Mouse (Mus musculus): ENCODE results near the gene Hoxa5. TPM values are rescaled to one million over a fixed set of nuclear protein-coding genes. Genes with fewer than 3 reads are reported as not detected.

Gene Hoxa5
- polyA plus RNA-seq, 1 experiment from 2014 or later, result 8.0 TPM

- ATAC-seq (replicated peaks; ENCODE audit: low FRiP score) (no peak), DNase-seq (ENCODE audit: low spot score) (no peak)
- 3% methylated on average over 4 of the region's 4 CpGs for WGBS
- Histone ChIP-seq H3K4me3 (ENCODE audit: low read depth, low read length) (no peak overlapping the region), H3K36me3 (ENCODE audit: control insufficient read depth, insufficient read depth, low read length) (no peaks in the 10 kb centered on the region), H3K4me1 (replicated peaks; ENCODE audit: control insufficient read depth, insufficient read depth, low read length) (no peaks in the 10 kb centered on the region), H3K9ac (ENCODE audit: low read depth, low read length) (no peak overlapping the region), H3K4me2 (no peak overlapping the region), H3K27ac (ENCODE audit: low read depth, low read length) (no peak overlapping the region), H3K27me3 (replicated peaks; ENCODE audit: control insufficient read depth, insufficient read depth, low read length) (peaks cover 98% of the 10 kb centered on the region), H3K9me3 (ENCODE audit: control insufficient read depth, low read length) (no peaks in the 10 kb centered on the region)
Observed at GRCm38 (mm10) chr6:52242801-52243332, 38.5 kb upstream of the Hoxa5 start.

GRCm38 (mm10) chr6:52241001-52241621 is 36.7 kb upstream of the Hoxa5 start:
- WGBS, result 3% methylated on average over 9 of the region's 9 CpGs
- Histone ChIP-seq H3K36me3 (ENCODE audit: control insufficient read depth, insufficient read depth, low read length) (no peaks in the 10 kb centered on the region), H3K4me2 (no peak overlapping the region), H3K9ac (ENCODE audit: low read depth, low read length) (no peak overlapping the region), H3K27me3 (replicated peaks; ENCODE audit: control insufficient read depth, insufficient read depth, low read length) (peaks cover 98% of the 10 kb centered on the region), H3K4me3 (ENCODE audit: low read depth, low read length) (no peak overlapping the region), H3K9me3 (ENCODE audit: control insufficient read depth, low read length) (no peaks in the 10 kb centered on the region), H3K4me1 (replicated peaks; ENCODE audit: control insufficient read depth, insufficient read depth, low read length) (no peaks in the 10 kb centered on the region), H3K27ac (ENCODE audit: low read depth, low read length) (no peak overlapping the region)
- DNase-seq (ENCODE audit: low spot score) (no peak), ATAC-seq (replicated peaks; ENCODE audit: low FRiP score) (no peak)

DNA sequence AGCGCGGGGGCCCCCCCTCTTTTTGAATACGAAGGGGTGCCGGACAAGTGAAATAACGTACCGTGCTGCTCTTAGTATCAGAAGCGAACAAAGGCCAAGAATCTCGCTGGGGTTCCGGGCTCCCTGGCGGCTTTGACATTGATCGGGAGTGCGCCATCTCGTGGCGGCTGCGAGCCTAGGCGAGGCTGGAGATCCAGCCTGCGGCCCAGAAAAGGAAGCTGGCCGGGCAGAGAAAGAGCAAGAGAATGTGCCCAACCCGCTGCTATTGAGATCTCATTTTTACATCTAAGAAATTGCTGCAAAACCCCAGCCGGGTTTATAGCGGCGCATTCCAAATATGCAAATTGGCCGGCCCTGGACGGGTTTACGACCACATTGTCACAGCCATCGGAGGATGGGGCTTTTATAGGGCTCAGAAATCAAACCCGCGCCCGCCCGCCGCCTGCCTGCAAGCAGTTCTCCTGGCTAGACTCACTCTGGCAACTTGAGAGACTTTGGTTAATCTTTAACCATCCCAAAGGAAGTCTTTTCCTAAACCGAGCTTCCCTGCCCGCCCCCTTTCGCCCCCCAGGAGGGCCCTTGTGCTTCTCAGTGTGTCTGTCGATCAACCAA is 36.1 kb upstream of the Hoxa5 start, which contains the start of gene Hoxa10:
TSS of gene Hoxa10 (minus strand) at position 466 of the 612 bp plus-strand sequence.
- Histone ChIP-seq H3K4me2 (no peak within 1 kb of the TSS), H3K9ac (ENCODE audit: low read depth, low read length) (no peak within 1 kb of the TSS), H3K9me3 (ENCODE audit: control insufficient read depth, low read length) (no peaks in the 10 kb centered on the region), H3K4me1 (replicated peaks; ENCODE audit: control insufficient read depth, insufficient read depth, low read length) (no peaks in the 10 kb centered on the region), H3K27me3 (replicated peaks; ENCODE audit: control insufficient read depth, insufficient read depth, low read length) (peaks cover 98% of the 10 kb centered on the region), H3K4me3 (ENCODE audit: low read depth, low read length) (no peak within 1 kb of the TSS), H3K27ac (ENCODE audit: low read depth, low read length) (no peak within 1 kb of the TSS), H3K36me3 (ENCODE audit: control insufficient read depth, insufficient read depth, low read length) (no peaks in the 10 kb centered on the region)
- DNase-seq (ENCODE audit: low spot score) (no peak), ATAC-seq (replicated peaks; ENCODE audit: low FRiP score) (no peak)
- 2% methylated on average over 35 of the region's 35 CpGs for WGBS

- no peak overlapping the region for H3K27ac ChIP-seq (ENCODE audit: low read depth, low read length)
- H3K9me3 ChIP-seq (ENCODE audit: control insufficient read depth, low read length), result no peaks in the 10 kb centered on the region
- H3K4me2 ChIP-seq, result no peak overlapping the region
- no peak for DNase-seq (ENCODE audit: low spot score)
- no peak overlapping the region for H3K9ac ChIP-seq (ENCODE audit: low read depth, low read length)
- H3K4me1 ChIP-seq (replicated peaks; ENCODE audit: control insufficient read depth, insufficient read depth, low read length), result no peaks in the 10 kb centered on the region
- H3K36me3 ChIP-seq (ENCODE audit: control insufficient read depth, insufficient read depth, low read length), result no peaks in the 10 kb centered on the region
- 2% methylated on average over 30 of the region's 30 CpGs for WGBS
- H3K4me3 ChIP-seq (ENCODE audit: low read depth, low read length), result no peak overlapping the region
- no peak for ATAC-seq (replicated peaks; ENCODE audit: low FRiP score)
- peaks cover 98% of the 10 kb centered on the region for H3K27me3 ChIP-seq (replicated peaks; ENCODE audit: control insufficient read depth, insufficient read depth, low read length)
Observed at GRCm38 (mm10) chr6:52239625-52240388, 35.4 kb upstream of the Hoxa5 start.

GRCm38 (mm10) chr6:52238976-52239375 is 34.6 kb upstream of the Hoxa5 start:
- ATAC-seq (replicated peaks; ENCODE audit: low FRiP score) (no peak), DNase-seq (ENCODE audit: low spot score) (no peak)
- no peaks in the 10 kb centered on the region for H3K9me3 ChIP-seq (ENCODE audit: control insufficient read depth, low read length)
- no peak overlapping the region for H3K4me2 ChIP-seq
- H3K4me1 ChIP-seq (replicated peaks; ENCODE audit: control insufficient read depth, insufficient read depth, low read length), result no peaks in the 10 kb centered on the region
- WGBS, result 3% methylated on average over 7 of the region's 7 CpGs
- H3K27ac ChIP-seq (ENCODE audit: low read depth, low read length), result no peak overlapping the region
- H3K4me3 ChIP-seq (ENCODE audit: low read depth, low read length), result no peak overlapping the region
- H3K9ac ChIP-seq (ENCODE audit: low read depth, low read length), result no peak overlapping the region
- peaks cover 98% of the 10 kb centered on the region for H3K27me3 ChIP-seq (replicated peaks; ENCODE audit: control insufficient read depth, insufficient read depth, low read length)
- H3K36me3 ChIP-seq (ENCODE audit: control insufficient read depth, insufficient read depth, low read length), result no peaks in the 10 kb centered on the region

DNA sequence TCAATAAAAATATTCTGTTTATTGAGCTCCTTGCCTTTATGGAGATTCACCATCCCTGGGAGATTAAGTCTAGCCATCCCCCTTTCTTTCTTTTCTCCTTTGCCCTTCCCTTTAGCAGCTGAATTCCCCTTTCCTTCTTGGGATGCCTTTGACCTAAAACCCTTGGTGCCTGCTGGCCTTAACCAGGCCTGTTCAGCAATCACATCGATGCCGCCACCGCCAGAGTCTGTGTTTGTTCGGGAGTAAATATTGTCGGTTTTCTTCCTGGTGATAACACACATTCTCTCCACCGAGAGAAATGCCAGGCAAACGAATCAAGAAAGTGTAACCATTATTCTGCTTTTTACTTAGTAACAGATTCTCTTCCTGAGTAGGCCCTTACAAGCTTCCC is 33.8 kb upstream of the Hoxa5 start:
- no peaks in the 10 kb centered on the region for H3K4me1 ChIP-seq (replicated peaks; ENCODE audit: control insufficient read depth, insufficient read depth, low read length)
- no peak overlapping the region for H3K4me3 ChIP-seq (ENCODE audit: low read depth, low read length)
- H3K9ac ChIP-seq (ENCODE audit: low read depth, low read length), result no peak overlapping the region
- H3K9me3 ChIP-seq (ENCODE audit: control insufficient read depth, low read length), result no peaks in the 10 kb centered on the region
- peaks cover 98% of the 10 kb centered on the region for H3K27me3 ChIP-seq (replicated peaks; ENCODE audit: control insufficient read depth, insufficient read depth, low read length)
- 2% methylated on average over 7 of the region's 7 CpGs for WGBS
- ATAC-seq (replicated peaks; ENCODE audit: low FRiP score) (no peak), DNase-seq (ENCODE audit: low spot score) (no peak)
- no peak overlapping the region for H3K4me2 ChIP-seq
- H3K36me3 ChIP-seq (ENCODE audit: control insufficient read depth, insufficient read depth, low read length), result no peaks in the 10 kb centered on the region
- no peak overlapping the region for H3K27ac ChIP-seq (ENCODE audit: low read depth, low read length)

GRCm38 (mm10) chr6:52237346-52238154 is 33.2 kb upstream of the Hoxa5 start:
- Histone ChIP-seq H3K27ac (ENCODE audit: low read depth, low read length) (no peak overlapping the region), H3K4me1 (replicated peaks; ENCODE audit: control insufficient read depth, insufficient read depth, low read length) (no peaks in the 10 kb centered on the region), H3K4me3 (ENCODE audit: low read depth, low read length) (no peak overlapping the region), H3K9me3 (ENCODE audit: control insufficient read depth, low read length) (no peaks in the 10 kb centered on the region), H3K4me2 (no peak overlapping the region), H3K27me3 (replicated peaks; ENCODE audit: control insufficient read depth, insufficient read depth, low read length) (peaks cover 98% of the 10 kb centered on the region), H3K36me3 (ENCODE audit: control insufficient read depth, insufficient read depth, low read length) (no peaks in the 10 kb centered on the region), H3K9ac (ENCODE audit: low read depth, low read length) (no peak overlapping the region)
- DNase-seq (ENCODE audit: low spot score), result no peak
- no peak for ATAC-seq (replicated peaks; ENCODE audit: low FRiP score)
- WGBS, result 10% methylated on average over 10 of the region's 10 CpGs

GRCm38 (mm10) chr6:52236806-52237205 is 32.4 kb upstream of the Hoxa5 start:
- Histone ChIP-seq H3K4me1 (replicated peaks; ENCODE audit: control insufficient read depth, insufficient read depth, low read length) (no peaks in the 10 kb centered on the region), H3K4me3 (ENCODE audit: low read depth, low read length) (no peak overlapping the region), H3K36me3 (ENCODE audit: control insufficient read depth, insufficient read depth, low read length) (no peaks in the 10 kb centered on the region), H3K9ac (ENCODE audit: low read depth, low read length) (no peak overlapping the region), H3K27ac (ENCODE audit: low read depth, low read length) (no peak overlapping the region), H3K4me2 (no peak overlapping the region), H3K27me3 (replicated peaks; ENCODE audit: control insufficient read depth, insufficient read depth, low read length) (peaks cover 98% of the 10 kb centered on the region), H3K9me3 (ENCODE audit: control insufficient read depth, low read length) (no peaks in the 10 kb centered on the region)
- DNase-seq (ENCODE audit: low spot score) (no peak), ATAC-seq (replicated peaks; ENCODE audit: low FRiP score) (no peak)
- 11% methylated on average over 3 of the region's 3 CpGs for WGBS
